Mouse (Mus musculus) fibroblast of lung, adult 2 months (primary cell): ENCODE results near the gene Tube1.

ENCODE experiments used
- DNase-seq: peaks from one replicate; pipeline ENCODE4 v3.0.0-alpha.2; 2011; ENCODE audit warnings: low read depth

Gene Tube1

DNA sequence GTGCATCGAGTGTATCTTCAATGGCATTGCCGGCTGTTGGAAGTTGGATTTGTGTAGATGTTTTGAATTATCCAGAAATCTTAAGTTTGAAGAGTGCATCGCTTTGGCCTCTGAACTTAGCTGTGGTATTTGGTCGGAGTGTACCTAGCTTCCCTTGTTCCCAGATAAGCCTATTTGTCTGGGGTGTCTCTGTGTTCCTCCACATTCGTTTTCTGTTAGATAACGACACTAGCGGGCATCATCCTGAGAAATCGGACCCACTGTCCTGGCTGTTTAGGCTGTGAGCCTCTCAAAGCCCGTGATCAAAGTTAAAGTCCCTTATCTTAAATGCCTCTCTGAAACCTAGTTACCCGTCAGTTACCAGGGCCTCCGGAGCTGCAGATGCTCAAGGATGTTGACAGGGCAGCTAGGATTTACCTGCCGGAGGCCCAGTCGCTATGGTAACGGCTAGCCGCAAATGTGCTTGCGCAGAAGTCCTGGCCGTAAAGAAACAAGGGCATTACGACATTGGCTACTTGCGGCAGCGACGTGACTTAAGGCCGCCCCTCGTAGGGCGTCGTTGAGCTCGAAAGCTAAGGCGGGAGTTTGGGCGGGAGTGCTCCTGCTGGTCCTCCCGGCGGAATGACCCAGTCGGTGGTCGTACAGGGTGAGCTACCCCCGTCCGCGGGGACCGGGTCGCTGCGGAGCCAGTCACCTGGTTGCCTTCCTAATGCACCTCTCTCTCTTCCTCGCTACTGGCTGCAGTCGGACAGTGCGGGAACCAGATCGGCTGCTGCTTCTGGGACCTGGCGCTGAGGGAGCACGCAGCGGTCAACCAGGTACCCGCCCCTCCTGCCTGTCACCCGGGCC, at the start of gene Tube1, which contains the start of gene Fam229b:
Gene Tube1, plus strand, starts transcription at position 515 of the 849 bp plus-strand sequence.
Gene Fam229b, minus strand, starts transcription at position 453 of the 849 bp plus-strand sequence.
- peak; percentile 93 for DNase-seq

DNA sequence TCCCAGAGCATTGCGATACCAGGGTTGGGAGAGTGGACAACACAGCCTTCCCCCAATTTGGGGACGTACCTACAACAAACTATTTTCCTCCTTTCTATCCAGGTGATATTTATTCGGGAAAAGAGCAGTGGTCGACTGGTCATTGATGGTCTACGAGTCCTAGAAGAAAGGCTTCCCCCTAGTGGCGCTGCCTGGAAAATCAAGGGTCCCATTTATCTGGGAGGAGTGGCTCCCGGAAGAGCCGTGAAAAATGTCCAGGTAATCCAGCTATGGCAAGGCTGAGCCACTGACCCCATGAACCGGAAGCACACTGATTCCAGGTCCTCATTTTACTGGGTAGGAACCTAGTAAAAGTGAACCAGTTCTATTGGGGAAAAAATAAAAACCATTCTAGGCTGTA, 36.8 kb upstream of the Tube1 start:
- no peak for DNase-seq

DNA sequence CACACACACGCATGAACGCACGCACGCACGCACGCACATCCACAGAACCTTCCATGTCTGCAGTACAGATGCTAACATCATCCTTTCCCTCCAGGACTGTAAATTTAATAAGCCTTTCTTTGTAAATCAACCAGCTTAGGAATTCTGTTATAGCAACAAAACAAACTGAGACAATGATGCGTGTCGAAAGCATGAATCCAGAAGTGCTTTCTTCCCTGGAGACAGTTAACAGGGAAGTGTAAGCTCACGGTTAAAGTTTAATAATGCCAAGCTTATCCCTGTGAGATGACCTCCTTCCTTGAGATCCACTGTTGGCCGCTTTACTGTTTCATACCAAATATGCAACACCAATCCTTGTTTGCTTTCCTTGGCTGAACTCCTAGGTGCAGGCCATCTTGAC, 35.0 kb upstream of the Tube1 start:
- DNase-seq, result no peak

DNA sequence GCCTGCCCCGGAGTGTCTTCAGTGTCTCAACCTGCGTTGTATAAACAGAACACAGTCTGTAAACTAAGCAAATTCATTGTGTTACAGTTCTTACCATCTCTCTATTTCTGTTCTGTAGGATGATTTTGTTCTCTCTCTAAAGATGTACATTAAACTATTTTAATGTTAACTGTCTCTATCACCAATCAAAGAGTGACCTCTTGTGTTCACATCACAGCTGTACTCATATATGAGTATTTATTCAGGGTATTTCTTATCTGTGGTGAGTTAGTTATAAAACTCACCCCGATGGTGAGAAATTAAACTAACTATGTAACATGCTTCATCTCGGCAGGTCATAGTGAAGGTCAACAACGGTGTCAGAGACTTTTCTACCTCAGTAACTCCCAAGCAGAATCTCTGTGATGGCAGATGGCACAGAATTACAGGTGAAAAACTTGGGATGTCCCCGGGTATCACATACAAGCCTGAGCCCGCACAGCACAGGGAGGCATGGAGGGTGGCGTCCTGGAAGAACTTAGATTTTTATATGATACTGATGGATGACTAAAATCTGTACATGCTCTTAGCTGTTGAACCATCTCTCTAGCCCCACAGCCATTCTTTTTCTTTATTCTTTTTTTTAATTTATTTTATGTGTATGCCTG, 28.9 kb upstream of the Tube1 start:
- no peak for DNase-seq

DNA sequence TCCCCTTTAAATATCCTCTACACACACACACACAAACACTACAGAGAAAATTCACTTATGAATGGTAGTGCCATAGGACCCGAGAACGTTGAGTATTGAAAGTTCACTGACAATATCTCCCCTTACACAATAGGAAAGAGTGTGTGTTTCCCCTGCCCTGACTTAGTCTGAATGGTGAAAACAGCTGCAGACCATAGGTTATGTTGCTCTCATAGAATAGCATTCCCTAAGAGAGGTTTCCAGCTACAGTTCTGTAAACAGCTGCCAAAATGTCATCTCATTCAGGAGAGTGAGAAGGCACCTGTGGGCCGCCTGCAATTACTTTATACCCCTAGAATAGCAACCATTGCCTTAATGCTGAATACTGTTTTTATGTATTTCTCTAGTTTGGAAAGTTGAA, 27.4 kb upstream of the Tube1 start:
- DNase-seq, result no peak

DNA sequence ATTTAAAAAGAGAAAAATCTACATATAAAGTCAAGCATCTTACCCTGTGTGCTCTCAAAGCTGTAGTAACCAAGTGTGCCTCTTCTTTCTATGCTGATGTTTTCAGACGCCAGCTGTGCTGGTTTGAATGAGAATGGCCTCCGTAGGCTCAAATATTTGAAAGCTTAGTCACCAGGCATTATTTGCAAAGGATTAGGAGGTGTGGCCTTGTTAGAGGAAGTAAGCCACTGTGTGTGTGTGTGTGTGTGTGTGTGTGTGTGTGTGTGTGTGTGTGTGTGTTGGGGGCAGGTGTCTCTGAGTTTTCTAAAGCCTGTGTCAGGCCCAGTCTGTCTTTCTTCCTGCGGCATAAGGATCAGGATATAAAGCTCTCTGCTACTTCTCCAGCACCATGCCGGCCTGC, 26.8 kb upstream of the Tube1 start:
- no peak for DNase-seq

DNA sequence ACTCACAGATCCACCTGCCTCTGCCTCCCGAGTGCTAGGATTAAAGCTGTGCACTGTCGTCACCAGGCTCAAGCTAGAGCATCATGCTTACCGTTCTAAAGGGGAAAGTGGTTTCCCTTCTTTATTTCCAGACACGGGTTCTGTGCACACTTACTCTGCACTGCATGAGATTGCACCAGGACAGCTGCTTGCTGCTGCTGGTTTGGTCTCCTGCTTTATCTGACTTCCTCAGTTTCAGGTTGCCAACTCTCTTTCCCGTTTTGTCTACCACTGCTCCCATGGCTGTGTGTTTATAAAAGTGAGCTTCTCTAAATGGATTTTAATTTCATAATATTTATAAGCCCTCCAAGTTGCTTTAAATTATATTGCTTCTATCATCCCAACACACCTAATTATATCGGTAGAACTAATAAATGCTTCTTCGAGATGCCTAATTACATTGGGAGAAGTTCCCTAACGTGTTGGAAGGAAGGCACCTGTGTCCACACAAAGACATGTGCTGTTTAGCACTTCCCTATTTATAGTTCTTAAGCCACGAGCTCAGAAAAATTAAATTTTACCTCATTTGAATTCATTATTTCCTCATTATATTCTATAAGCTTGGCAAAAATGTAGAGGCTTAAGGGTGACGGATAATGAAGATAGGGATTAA, 24.8 kb upstream of the Tube1 start:
- DNase-seq, result no peak

DNA sequence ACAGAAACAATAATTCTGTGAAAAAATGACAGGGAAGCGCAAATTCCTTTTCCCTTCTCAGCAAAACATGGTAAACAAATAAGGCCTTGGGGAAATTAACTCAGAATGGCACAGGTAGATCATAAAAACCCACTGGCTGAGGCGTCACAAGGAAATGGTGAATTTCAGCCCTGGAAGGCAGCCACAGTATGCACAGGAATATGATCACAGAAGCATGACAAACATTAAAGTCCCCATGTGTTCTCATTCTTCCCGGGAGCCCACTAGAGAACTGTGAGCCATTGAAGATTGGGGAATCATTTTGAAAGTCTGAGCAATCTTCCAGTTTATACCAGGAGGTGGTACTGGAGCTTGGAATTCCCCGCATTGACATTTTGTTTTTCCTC, 24.3 kb upstream of the Tube1 start:
- DNase-seq, result no peak

DNA sequence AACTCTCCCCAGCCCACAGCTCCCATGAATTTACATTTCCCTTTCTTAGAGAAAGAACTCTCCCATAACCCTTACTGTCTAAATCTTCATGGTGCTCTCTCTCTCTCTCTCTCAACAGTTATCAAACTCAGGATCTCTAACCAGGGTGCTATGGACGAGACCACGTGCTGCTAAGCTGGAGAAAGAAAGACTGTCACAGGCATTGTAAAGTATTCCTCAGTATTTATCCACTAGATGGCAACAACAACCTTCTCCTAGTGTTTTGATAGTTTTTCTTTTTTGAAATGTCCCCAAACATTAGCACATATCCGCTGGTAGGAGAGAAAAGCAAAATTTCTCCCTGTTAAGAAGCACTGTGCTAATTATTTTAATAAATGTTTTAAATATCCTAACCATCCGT, 12.4 kb upstream of the Tube1 start:
- no peak for DNase-seq

DNA sequence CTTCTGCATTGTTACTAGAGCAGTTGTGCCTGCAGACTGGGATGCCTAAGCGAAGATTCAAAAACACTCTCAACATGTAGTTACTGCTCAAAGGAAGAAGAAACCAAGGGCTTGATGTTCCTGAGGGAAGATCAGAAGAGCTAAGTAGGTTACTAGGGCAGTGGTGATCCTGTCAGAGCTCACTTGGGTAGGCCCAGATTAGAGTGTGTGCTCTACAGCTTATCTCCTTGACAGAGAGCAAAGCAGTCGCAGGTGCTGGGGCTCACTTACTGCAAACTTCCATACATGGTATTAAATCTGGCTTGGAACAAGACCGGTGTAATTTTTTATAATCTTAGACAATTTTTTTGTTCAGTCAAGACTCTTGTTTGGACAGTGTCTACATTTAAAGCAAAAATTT, 4.0 kb downstream of the Tube1 start:
- no peak for DNase-seq

DNA sequence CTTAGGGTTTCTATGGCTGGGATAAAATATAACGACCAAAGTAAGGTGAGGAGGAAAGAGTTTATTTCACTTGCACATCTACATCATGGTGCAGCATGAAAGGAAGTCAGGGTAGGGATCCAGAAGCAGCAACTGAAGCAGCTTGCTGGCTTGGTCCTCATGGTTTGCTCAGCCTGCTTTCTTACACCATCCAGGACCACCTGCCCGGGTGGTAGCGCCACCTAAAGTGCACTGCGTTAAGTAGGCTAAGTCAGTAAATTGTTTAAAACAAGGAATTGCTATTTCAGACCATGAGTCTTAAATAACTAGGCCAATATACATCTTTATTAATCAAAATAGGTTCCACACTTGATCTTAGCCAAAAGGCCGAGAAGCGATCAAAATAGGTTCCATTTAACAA, 5.0 kb downstream of the Tube1 start:
- no peak for DNase-seq

DNA sequence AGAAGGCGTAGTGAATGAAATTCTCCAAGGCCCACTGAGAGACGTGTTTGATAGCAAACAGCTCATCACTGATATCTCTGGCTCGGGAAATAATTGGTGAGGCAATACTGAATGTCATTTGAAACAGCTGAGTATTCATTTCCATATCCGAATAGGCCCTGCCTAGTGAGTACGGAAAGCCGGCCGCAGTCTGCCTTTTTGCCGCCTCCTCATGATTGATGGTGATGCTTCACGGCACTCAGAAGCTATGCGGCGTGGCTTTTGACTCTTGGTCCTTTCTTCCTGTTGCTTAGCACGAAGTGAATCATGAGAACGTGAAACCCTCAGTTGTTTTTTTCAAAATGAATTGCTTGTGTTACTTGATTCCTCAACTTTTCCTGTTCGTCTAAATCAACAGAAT, 7.1 kb downstream of the Tube1 start:
- no peak for DNase-seq

DNA sequence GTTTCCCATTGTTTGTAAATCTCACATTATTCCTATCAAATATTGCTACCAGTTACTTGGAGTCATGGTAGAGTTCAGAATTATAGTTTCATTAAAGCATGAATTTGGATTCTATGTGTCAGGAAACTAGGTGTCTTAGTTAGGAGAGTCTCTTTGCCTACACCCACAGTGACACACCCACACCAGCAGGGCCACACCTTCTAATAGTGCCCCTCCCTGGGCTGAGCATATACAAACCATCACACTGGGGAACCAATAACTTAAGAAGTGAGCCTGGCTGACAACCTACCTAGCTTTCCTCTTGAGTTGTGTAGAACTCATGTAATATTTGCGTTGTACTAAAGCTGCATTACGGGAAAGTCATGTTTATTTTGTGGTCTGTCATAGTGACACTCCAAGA, 7.6 kb downstream of the Tube1 start:
- no peak for DNase-seq

DNA sequence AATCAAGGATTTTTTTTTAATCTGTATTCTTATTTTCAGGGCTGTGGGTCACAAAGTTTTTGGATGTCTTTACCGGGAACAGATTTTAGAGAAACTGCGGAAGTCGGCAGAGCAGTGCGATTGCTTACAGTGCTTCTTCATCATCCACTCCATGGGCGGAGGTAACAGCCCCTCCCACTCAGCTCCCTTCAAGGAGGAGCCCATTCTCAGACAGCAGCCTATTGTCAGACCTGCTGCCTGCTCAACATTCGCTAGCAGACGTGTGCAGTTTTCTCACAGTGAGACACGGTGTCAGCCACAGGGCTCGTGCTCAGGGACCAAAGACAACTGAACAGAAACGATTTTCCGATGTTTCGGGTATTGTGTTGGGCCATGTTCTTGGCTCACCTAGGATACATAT, 8.4 kb downstream of the Tube1 start:
- DNase-seq, result no peak

DNA sequence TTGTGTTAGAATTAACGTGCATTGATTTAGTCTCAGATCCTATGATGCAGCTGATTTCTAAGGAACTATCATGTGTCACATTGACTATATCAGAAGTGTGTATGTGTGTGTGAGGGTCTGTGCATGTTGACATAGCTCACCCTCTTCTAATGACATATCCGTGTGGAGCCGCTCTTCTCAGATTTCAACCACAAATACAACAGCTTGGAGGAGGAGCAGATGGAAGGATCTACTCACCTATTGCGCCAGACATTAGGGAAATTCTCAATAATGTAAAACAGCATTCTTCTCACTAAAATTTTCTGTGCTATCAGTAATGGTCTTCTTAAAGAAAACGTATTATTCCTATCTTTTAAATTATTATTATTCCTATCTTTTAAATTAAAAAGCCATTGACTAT, 22.9 kb downstream of the Tube1 start:
- DNase-seq, result no peak

DNA sequence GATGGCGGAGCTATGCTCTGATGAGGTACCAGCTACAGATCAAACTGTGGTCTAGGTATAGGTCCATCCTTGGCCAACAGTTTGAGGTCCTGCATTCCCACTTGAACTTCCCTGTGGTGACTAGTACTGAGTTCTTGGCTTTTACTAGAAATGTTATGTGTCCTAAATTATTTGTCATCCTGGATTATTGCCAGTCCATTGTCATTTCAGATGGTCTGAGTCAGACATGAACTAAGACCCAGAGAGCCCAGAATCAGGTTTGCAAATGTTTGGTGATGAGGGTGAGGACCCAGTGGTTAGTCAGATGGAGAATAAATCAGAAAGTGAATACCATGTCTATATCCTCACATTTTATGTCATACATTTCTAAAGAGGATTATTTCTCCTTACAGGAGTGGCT, 23.5 kb downstream of the Tube1 start:
- DNase-seq, result no peak

DNA sequence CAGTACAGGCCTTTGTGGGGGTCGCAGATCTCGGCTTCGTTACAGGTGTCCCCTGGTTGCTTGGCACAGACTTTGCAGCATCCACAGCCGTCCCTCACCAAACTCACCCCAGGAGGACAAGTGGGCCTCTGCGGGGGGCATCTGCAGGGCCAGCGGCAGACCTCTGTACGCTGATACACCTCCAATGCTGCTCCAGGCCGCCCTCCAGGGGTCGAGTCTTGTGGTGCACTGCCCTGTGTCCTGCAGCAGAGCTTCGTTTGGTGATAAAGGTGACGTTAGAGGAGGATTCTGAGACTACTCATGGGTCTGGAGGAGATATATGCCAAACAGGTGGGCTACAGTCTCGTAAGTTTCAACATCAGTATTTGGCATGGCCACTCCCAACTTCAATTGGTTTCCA, 24.5 kb downstream of the Tube1 start:
- DNase-seq, result no peak

DNA sequence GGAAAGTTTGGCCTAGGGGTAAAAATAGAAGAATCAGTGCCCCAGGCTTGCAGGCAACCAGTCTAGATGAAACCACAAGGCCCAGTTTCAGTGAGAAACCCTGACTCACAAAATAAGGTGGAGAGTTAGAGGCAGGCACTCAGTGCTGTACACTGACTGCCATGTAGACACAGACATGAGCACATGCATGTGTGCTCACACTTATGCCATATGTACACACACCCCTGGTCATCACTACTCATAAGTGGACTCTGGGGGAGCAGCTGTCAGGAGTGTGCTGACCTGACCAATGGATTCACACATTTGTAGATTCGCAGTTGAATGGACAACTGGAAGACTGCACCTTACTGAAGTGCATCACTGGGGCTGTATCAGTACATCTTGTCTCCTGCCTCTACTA, 27.6 kb downstream of the Tube1 start:
- no peak for DNase-seq

DNA sequence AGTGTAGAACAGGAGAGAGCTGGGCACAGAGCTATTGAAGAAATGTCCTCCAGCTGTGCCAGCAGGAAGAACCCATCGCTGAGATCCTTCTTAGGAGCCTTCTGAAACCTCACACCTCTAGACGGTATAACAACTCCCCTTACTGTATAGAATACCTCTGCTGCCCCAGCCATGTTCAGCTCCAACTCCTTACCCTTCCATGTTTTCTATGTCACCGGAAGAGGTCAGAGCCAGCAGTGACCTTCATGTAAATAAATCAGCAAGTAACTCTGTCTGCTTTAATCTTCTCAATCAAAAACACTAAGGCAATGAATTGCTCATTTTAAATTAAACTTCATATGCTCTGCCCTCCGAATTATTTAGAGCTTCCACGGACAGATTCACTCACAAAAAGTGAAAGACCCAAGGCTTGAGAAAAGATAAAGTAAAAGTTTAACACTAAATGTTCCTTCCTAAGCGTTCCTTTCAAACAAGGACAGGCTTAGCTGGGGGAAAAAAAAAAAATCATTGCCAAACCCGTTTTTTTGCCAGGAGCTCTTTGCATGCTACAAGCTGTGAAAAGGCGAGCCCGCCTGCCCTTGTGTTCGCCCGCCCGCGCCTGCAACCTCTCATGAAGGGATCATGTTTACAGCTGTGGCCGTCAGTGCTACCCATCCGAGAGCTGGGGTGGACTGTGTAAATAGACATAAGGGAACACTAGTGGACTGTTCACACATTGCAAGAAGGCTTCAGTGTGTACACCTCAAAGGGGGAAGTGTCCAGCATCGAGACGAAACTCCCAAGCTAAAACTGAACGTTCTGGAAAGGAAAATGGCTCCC, 29.1 kb downstream of the Tube1 start:
- DNase-seq, result no peak

DNA sequence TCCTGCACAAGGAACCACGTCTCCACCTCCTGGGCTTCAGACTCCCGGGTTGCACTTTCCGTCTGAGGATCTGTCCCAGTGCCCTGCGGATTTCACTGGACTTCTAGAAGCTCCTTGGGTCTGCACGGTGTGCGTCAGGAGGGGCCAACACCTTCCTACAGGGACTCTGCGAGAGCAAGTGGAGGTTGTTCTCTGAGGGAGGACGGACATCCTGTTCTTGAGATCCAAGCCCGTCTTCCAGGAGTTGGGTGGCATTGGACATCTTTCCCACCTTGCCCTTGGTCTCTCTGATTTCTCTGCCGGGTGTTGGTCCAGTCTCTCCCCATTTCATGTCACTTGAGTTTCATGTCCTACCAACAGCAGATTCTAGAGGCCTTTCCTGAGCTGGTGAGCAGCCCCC, 29.9 kb downstream of the Tube1 start, which contains the start of gene Ccn6:
Gene Ccn6, minus strand, starts transcription at position 101 of the 400 bp plus-strand sequence.
- DNase-seq, result no peak

DNA sequence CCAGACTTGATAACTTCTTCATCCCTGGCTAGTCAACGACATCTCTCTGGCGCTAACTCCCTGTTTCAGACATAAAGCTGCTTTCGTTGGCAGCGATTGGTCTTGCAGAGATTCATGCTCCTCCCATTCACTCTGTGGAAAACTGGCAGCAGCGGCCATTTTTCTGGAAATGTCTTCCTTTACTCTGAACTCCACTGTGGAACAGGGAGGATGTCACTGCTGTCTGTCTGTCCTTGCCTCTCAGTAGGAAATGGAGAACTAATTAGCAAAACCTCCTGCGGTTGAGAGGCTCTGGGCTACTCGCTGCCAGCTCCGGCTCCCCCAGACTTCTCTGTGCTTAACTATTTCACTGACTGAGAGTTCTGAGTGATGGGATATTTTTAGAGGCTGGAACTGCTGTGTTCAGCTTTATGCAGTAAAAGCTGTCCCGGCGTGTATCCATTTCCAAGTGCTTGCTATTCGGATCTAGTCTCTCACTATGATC, 31.9 kb downstream of the Tube1 start:
- DNase-seq, result no peak

DNA sequence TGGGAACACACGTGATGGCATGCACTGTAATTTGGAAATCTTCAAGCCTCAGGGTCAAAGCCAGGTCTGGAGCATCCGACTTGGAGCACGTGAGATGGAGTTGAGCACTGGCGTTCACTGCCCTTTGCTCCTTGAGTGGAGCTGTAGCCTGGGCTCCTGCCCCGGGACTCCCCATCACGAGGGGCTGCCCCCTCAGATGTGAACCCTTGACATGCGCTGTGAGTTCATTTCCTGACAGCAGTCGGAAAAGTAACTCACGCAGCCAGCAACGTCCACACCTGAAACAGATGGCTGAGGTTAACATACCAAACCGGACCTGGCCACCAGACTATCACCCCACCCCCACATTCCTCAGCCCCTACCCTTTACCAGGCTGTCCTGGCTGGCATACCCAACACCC, 33.8 kb downstream of the Tube1 start:
- no peak for DNase-seq
